Mouse (Mus musculus) gastrocnemius, adult 18-20 months (tissue): ENCODE data around the gene Hepacam. TPM values are rescaled to one million over a fixed set of nuclear protein-coding genes. Genes with fewer than 3 reads are reported as not detected.

Experiments
- DNase-seq: peaks from one replicate; pipeline ENCODE4 v3.0.0; 2021; ENCODE audit warnings: low spot score
- total RNA-seq, 2 experiments: library from RNA; stranded (reverse); gene quantifications; 2 replicates each; pipeline ENCODE4 v1.2.3; 2021

Gene Hepacam
- total RNA-seq, 2 experiments from 2014 or later: 0.11 to 0.17 TPM

DNA sequence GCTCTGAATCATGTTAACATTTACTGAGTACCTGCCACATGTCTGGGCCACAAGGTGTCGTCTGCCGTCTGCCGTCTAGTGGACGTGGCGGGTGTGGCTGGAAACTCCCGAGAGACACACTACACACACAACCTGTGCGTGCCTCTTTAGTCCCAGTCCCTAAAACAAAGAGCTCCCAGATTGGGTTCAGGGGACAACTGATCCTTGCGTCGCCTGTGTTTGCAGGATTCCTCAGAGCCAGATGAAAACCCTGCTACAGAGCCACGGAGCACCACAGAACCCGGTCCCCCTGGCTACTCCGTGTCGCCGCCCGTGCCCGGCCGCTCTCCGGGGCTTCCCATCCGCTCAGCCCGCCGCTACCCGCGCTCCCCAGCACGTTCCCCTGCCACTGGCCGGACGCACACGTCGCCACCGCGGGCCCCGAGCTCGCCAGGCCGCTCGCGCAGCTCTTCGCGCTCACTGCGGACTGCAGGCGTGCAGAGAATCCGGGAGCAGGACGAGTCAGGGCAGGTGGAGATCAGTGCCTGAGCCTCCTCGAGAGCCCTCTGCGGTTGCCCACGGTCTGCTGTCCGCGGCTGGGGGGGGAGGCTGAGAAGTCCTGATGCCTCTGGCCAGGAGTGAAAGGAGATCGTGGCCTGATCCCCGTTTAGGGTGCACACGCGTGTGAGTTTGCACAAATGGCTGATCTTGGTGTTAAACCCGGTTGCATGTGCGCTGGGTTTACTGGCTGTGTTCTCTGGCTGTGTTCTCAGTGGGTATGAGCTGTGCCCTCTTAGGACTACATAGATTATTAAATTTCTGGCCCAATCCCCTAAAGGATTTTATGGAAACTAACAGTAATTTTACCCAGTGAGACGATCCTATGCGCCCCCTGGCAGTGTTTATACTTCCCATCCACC, 17.4 kb downstream of the Hepacam start:
- no peak for DNase-seq

DNA sequence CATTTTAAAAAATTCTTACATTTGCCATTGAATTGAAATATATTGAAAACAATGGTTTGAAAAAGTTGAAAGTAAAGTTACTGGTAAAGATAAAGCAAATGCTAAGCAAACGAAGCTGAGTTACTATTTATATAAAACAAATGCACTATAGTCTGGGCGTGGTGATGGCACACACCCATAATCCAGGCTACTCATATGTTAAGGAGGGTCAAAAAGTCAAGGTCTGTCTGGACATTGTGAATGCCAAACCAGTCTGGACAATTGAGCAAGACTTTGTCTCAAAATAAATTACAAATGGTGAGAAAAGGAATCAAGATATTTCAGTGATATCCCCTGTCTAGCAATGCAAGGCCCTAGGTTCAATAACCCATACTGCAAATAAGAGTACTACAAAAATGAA, 23.7 kb downstream of the Hepacam start:
- DNase-seq: no peak

DNA sequence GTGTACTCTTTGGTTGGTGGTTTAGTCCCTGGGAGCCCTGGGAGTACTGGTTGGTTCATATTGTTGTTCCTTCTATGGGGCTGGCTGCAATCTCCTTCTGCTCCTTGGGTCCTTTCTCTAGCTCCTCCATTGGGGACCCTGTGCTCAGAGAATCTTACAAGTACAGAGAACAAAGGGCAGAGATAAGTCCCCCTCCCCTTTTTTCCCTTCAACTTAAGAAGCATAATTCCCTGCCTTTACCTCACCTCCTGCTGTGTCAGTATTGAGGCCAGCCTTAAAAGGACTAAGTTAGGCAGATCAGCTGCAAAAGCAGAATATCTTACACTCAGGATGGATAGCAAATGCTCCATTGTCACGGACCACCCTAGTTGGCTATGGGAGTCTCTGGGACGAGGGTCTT, 24.9 kb downstream of the Hepacam start:
- DNase-seq: no peak

DNA sequence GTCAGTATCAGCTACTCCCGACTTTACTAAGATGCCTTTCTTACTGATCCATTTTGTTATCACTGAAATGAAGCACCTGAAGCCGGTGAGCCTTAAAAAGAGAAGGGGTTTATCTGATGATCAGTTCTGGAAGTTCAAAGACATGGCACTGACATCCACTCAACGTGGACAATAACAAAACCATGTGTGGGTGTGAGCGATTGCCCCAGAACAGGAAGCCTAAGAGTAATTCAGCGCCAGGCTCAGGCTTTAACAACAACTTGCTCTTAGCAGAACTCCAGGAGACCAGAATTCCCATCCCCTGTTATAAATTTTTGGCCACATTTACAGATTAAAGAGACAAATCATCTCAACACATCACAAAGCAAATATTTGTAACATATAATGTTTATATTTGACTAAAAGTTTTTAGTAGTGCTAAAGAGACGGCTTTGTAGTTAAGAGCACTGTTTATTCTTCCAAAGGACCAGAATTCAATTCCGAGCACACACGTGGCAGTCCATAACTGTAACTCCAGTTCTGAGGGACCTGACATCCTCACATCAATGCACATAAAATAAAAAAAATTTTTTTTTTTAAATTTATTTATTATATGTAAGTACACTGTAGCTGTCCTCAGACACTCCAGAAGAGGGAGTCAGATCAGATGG, 26.5 kb downstream of the Hepacam start:
- DNase-seq: no peak

DNA sequence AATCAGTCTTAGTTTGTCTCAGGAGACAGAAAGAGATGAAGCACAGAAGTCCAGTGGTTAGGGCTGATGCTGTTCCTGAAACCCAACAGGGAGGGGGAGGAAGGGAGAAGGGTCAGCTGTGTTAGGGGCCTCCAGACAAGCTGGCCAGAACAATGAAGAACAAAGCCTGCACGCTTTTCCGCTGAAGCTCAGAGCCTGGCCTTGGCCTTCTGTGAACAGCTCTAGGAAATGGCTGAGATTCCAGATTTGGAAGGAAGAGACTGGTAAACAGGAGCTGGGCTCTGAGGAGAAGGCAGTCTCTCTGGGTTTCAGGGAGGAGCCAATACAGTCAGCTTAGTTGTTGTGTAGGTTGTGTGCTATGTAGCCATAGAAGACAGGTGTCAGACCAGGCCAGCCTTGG, 33.4 kb downstream of the Hepacam start:
- DNase-seq: no peak

DNA sequence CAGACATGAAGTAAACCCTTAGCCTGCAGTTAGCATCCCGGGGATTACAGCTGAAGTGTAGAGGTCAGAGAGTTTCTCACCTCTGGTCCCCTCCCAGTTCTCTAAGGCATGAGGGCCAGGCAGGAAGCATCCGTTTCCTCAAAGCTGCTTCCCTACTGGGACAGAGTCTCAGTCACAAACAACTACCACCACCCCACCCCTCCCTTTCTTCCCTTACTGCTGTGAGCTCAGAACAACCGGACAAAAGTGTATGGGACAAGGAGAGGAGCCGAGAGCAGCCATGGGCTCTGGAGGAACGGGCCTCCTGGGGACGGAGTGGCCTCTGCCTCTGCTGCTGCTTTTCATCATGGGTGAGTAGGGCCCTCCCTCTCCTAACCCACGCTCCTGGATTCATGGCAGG, 34.7 kb downstream of the Hepacam start, which contains the start of gene Robo4:
TSS of gene Robo4 (plus strand) at position 96 of the 400 bp plus-strand sequence.
- DNase-seq: no peak

DNA sequence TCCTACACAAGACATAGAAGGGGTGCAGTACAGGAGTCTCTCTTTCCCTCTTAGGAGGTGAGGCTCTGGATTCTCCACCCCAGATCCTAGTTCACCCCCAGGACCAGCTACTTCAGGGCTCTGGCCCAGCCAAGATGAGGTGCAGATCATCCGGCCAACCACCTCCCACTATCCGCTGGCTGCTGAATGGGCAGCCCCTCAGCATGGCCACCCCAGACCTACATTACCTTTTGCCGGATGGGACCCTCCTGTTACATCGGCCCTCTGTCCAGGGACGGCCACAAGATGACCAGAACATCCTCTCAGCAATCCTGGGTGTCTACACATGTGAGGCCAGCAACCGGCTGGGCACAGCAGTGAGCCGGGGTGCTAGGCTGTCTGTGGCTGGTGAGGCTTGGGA, 35.4 kb downstream of the Hepacam start:
- DNase-seq: no peak

DNA sequence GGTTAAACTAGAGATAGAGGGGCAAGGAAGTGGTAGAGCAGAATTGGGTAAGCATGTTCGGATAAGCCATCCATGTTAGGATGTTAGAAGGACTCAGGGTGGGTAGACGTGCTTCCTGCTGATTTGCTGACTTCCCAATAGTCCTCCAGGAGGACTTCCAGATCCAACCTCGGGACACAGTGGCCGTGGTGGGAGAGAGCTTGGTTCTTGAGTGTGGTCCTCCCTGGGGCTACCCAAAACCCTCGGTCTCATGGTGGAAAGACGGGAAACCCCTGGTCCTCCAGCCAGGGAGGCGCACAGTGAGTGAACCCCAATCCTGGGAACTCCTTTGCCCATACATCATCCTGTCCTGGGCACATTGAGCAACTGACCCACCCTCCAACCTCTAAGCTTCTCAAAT, 35.9 kb downstream of the Hepacam start:
- no peak for DNase-seq

DNA sequence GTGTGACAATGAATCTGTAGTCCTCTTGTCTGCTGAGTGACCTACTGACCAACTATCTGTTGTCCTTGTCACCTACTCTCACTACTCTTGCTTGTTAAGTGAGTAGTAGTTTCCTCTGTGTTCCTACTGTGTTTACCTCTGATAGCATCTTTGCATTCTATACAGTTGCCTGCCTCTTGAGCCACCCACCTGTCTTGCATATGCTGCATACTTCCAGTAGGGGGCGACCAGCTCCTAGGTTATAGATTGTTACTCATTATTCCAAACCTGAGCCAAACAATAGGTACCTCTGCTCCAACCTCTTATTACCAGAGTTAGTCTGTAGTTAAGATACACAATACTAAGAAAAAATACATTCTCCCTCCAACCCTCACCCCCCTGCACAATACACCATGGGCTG, 39.2 kb downstream of the Hepacam start:
- DNase-seq: no peak

DNA sequence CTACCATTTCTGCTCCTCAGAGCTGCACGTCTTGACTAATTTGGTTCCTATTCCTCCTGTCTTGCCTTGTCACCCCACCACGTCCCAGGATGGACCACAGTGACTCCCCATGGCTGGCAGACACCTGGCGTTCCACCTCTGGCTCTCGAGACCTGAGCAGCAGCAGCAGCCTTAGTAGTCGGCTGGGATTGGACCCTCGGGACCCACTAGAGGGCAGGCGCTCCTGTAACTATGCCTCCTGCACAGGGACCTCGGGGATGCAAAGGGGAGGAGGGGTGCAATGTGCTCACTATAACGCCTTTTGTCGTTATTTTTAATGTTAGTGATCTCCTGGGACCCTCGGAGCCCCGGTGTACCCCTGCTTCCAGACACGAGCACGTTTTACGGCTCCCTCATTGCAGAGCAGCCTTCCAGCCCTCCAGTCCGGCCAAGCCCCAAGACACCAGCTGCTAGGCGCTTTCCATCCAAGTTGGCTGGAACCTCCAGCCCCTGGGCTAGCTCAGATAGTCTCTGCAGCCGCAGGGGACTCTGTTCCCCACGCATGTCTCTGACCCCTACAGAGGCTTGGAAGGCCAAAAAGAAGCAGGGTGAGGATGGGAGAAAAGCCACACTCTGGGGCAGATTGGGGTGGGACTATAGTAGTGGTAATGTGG, 40.8 kb downstream of the Hepacam start:
- DNase-seq: no peak

DNA sequence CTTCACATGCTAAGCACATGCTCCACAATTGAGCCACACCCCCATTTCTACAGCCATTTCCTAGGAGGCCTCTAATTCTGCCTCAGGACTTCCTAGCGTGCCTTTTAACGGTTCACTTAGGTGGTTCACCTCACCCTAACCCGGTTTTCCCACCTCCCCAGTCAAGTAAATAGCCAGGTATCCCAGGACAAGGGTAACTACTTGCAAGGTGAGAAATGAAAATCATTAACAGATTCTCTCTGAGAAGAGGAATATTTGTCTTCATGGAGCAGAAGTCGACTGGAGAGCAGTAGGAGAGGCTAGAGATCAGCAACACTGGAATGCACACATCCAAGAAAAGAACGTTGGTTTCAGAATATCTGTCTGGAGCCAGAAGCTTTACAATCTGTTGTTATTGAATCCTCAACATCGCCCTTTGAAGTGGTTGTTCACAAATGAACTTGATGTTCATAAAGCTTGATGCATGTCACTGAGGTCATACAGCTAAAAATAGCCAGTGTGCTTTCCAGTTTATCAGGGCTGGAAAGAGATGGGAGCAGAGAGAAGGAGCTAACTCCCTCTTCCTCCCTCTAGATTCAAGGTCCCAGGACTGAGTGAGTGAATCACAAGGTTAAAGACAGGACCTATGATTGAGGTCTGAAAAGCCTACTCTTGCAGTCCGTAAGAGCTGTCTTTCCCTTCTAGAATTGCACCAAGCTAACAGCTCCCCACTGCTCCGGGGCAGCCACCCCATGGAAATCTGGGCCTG, 42.7 kb downstream of the Hepacam start:
- no peak for DNase-seq

DNA sequence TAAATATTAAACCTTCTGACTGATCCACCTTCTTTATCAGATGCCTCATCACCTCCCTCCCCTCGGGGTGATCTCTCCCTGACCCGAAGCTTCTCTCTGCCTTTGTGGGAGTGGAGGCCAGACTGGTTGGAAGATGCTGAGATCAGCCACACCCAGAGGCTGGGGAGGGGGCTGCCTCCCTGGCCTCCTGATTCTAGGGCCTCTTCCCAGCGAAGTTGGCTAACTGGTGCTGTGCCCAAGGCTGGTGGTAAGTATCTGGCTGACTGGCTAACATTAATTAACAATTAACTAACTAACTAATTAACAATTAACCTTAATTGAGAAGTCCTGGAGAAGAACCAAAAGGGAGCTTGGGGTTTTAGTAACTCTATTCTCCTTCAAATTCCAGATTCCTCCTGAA, 45.8 kb downstream of the Hepacam start:
- no peak for DNase-seq

DNA sequence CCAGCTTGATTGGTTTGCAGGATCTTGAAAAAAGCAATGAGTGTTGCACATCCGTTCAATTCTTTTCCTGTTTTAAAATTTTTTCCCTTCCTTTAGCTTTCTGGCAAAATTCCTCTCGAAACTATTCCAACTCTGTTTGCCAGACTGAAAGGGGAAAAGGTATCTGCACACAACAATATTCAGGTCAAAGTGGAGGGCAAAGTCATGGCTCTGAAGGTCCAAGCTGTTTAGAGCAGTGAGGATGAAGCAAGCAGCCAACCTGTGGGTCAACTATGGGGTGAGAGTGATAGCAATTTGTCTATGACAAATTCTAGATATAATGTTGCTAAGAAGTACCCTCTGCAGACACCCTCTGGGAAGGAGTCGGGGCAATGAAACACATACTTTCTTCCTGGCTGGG, 47.5 kb downstream of the Hepacam start:
- DNase-seq: no peak

DNA sequence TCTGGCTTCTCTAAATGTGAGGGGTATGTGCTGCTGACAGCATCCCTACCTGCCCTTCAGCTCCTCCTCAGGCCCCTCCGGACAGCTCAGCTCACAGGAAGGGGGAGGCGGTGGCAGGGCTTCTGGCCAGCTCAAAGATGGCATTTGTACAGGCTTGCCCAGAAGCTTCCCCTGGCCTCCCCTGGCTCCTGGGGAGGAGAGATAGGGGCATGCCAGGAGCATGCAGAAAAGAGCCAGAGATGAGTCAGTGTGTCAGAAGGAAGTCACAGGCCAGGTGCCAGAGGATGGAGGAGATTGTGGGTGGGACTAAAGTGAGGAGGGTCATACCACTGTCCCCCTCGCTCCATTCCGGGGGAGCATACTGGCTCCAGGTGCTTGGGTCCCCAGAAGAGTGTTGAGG, 51.6 kb downstream of the Hepacam start:
- no peak for DNase-seq

DNA sequence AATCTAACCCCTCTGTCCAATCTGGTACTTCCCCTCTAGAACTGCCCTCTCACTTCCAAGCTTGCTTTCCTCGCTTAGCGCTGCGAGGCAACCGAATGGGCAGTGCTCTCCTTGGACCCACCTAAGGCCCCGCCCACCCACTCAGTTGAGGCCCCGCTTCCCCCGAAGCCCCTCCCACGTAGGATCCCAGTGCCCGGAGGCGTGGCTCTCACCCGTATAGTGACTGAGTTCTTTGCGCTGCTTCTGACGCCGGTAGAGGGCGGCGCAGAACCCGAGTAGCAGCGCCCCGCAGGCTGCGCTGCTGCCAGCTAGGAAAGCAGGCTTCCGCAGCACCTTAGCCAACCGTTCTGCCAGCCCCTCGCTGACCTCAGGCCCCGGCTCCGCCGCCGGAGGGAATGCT, 53.5 kb downstream of the Hepacam start:
- DNase-seq: peak; percentile 76

DNA sequence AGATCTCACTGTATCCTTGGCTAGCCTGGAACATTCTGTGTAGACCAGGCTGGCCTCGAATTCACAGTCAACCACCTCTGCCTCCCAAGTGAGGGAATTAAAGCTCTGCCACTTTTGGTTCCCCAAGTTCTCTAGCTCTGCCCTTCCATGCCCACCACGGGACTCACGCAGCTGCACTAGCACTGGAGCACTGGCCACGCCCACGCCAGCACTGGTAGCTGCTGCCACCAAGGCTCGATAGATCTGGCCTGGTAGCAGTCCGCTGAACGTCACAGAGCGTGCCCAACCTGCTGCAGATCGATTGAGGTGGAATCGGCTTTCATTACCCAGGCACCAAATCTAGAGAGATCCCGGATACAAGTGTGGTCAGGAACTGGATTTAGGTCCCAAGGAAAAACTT, 54.1 kb downstream of the Hepacam start:
- no peak for DNase-seq

DNA sequence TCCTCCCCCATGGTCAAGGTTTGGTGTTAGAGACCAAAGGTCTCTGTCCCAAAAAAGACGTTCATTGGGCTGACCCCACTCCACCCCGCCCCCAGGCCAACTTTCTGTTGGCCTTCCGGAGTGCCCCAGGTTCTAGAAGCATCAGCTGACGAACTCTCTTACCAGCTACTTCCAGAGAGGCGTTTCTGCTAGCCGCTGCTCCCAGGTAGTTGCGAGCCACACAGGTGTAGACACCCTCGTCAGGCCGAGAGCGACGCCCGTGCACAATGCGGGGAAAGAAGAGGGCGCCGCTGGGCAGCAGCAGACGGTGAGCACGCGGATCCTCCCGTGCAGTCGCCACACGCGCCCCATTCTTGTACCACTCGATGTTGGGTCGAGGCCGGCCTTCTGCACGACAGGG, 62.2 kb downstream of the Hepacam start:
- DNase-seq: no peak

DNA sequence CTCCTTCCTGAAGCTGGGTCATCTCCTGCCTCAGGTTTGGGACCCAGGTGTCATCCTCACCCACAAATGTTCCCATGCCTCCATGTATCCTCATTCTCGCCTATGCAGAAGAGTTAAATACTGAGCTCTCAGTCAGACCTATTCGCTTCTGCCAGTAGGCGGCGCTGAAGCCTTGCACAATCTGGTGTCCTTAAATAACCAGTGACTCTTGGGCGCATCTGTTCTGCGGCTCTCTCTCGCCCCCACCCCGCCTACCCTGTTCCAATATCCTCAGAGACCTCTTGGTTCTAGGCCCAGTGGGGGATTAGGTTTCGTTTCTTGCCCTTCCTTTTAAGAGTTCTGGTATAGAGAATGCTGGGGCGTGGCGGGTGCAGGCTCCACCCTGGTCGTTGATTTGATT, 63.4 kb downstream of the Hepacam start:
- DNase-seq: peak; percentile 81

DNA sequence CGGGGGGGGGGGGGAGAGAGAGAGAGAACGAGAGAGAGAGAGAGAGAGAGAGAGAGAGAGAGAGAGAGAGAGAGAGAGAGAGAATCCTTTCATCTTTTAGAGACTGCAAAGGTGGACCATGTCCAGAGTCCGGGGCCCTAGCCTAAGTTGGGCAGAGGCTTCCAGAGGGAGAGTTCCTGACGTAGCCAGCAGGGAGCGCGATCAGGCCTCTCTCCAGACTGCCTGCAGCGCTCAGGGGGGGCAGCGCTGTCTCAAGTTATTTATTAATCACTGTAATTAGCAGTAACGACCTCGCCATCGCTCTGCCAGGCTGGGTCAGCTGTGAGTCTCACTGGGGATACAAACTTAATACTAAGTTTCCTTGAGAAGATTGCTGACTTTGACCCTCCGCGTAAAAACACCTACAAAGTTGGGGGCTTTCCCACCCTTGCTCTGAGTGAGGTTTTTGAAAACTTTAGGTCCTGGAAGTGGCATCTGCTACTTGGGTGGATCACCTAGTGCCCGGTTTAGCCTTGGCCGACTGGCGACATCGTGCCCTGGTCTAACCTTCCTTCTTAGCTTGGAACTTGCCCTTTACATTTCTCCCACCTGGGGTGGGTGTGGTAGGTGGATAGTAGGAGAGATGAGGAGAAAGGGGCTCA, 65.0 kb downstream of the Hepacam start:
- no peak for DNase-seq

DNA sequence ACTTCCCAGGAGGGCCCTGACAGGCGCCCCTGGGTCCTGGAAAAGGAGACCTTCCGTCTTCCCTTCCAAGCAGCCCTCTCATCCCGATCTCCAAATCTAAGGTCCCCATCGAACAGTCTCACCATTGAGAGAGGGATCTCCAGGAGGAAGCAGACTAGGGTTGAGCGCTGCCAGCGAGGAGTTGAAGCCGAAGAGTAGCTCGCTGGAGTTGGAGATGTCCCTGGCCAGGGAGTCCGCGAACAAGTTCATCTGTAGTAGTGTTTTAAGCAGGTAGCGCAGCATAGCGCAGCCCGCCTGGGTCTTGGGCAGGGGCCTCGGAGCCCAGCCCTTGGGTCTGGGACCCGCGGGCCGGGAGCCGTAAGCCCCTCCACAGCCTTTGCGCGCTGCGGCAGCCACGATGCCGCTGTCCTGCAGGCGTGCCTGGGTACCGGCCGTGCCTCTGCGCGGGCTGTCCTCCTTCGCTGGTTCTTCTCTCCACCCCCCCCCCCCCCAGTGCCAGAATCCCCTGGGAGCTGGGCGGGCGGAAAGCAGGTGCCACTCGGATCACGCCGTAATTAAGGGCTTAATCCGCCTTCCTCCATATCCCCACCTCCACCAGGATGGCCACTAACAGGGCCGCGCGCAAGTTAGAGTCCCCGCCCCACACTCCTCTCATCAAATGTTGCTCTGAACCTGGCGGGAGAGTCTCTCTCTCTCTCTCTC, 65.7 kb downstream of the Hepacam start, which contains the start of gene Robo3:
TSS of gene Robo3 (minus strand) at position 527 of the 702 bp plus-strand sequence.
- DNase-seq: no peak
